Mouse (Mus musculus) liver, embryonic 15.5 days (tissue): Measurements from ENCODE around the gene Dach1. TPM values are rescaled to one million over a fixed set of nuclear protein-coding genes. Genes with fewer than 3 reads are reported as not detected.

Experiments used
- ATAC-seq: fragments of 200-750 bp; cut with Nextera tagmentation; 2 replicates; pipeline ENCODE4 v1.8.0; 2017; ENCODE audit warnings: moderate number of reproducible peaks, mild to moderate bottlenecking, moderate library complexity; ENCODE audit not compliant: insufficient read depth
- H3K27ac ChIP-seq: fragments of 300-500 bp; sonication (generic); replicated peaks from 2 replicates; pipeline ENCODE4 v1.5.1; 2015; ENCODE audit warnings: mild to moderate bottlenecking, inconsistent platforms
- H3K27me3 ChIP-seq: fragments of 300-500 bp; sonication (generic); 2 replicates; pipeline ENCODE4 v1.6.1; 2015; ENCODE audit warnings: mild to moderate bottlenecking, inconsistent platforms
- H3K36me3 ChIP-seq: fragments of 300-500 bp; sonication (generic); replicated peaks from 2 replicates; pipeline ENCODE4 v1.6.1; 2015; ENCODE audit warnings: moderate library complexity, mild to moderate bottlenecking, inconsistent platforms
- H3K4me1 ChIP-seq: fragments of 300-500 bp; sonication (generic); replicated peaks from 2 replicates; pipeline ENCODE4 v1.6.1; 2015; ENCODE audit warnings: inconsistent platforms
- H3K4me2 ChIP-seq: fragments of 300-500 bp; sonication (generic); 2 replicates; pipeline ENCODE4 v1.6.1; 2015; ENCODE audit warnings: moderate library complexity, mild to moderate bottlenecking, inconsistent platforms
- H3K4me3 ChIP-seq: fragments of 300-500 bp; sonication (generic); replicated peaks from 2 replicates; pipeline ENCODE4 v1.5.1; 2015; ENCODE audit warnings: mild to moderate bottlenecking, inconsistent platforms
- H3K9ac ChIP-seq: fragments of 300-500 bp; sonication (generic); 2 replicates; pipeline ENCODE4 v1.6.1; 2015; ENCODE audit warnings: moderate library complexity, mild to moderate bottlenecking, inconsistent platforms
- H3K9me3 ChIP-seq: fragments of 300-500 bp; sonication (generic); replicated peaks from 2 replicates; pipeline ENCODE4 v1.6.1; 2016; ENCODE audit warnings: inconsistent platforms
- WGBS: fragments of 180-500 bp; shearing (Covaris S2); methylation state at CpG from one replicate; pipeline ENCODE4 v1.1.7; 2015; ENCODE audit warnings: mixed read lengths; ENCODE audit not compliant: insufficient replicate concordance; 5-methylcytosine and 5-hydroxymethylcytosine counted together
- polyA plus RNA-seq: library from polyadenylated mRNA; unstranded; fragments of >200 nt; fragmentation: Nextera tagmentation; extraction: Ambion mirVana; gene quantifications from 2 replicates; pipeline ENCODE4 v1.2.1, GENCODE M21; 2015

Dach1 gene
- polyA plus RNA-seq, 1 experiment from 2014 or later: 0.23 TPM

DNA sequence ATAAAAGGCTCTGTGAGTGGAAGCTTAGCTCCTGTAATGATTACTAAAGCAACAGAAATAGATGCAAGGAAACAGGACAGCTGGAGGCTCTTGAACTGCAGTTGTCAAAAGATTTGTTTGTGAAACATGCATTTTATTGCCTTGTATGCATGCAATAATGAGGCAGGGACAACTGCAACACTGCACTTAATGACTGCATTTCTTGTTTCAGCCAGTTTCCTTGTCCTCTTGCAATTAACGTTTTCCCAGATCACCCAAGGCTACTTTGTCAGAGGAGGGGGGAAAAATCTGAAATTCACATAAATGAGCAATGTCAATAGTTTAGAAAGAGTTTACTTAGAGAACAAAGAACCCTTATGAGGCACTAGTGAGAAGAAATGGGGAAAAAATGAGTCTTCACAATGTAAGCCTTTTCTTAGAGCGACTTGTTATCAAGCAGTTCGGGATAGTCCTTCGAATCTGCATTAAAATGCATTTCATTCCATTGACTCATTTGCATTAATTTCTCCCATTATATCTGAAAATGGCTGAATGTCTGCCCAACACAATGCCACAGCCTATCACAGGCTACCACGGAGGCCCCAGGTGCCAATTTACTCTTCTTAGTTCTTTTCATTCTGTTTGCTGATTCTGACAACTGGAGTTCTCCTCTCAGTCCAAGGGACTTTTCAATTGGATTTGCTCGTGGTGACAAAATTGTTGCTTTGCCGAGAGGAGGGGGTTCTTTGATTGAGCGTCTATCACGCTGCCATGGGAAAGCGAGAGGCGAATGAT is 96.7 kb downstream of the Dach1 start:
- Histone ChIP-seq H3K36me3 (no peaks in the 10 kb centered on the region), H3K4me1 (no peaks in the 10 kb centered on the region), H3K27me3 (no peaks in the 10 kb centered on the region), H3K9me3 (no peaks in the 10 kb centered on the region), H3K4me2 (no peak overlapping the region), H3K27ac (no peak overlapping the region), H3K9ac (no peak overlapping the region), H3K4me3 (no peak overlapping the region)
- no peak for ATAC-seq
- 54% methylated on average over 11 of the region's 11 CpGs for WGBS

DNA sequence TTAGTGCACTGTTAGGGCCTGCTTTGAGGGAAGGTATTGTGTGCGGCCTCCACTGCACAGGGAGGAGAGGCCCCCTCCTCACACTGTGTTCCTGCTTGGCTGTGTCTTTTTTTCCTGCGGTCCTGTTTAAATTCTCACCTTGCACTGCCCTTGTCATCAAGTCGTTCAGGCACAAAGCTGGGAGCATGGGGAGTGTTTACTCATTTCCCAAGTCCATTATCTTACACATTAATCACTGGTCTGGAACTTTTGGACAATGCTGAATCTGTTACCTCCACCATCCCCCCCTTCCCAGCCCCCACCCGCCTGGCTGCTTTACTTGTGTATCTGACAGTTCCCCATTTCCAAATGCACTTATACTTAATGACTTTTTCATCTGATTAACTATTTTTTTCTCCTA is 97.7 kb downstream of the Dach1 start:
- no peaks in the 10 kb centered on the region for H3K36me3 ChIP-seq
- H3K4me2 ChIP-seq: no peak overlapping the region
- WGBS: 39% methylated on average over 4 of the region's 4 CpGs
- no peaks in the 10 kb centered on the region for H3K9me3 ChIP-seq
- no peaks in the 10 kb centered on the region for H3K27me3 ChIP-seq
- ATAC-seq: no peak
- H3K4me3 ChIP-seq: no peak overlapping the region
- no peak overlapping the region for H3K9ac ChIP-seq
- no peaks in the 10 kb centered on the region for H3K4me1 ChIP-seq
- no peak overlapping the region for H3K27ac ChIP-seq

DNA sequence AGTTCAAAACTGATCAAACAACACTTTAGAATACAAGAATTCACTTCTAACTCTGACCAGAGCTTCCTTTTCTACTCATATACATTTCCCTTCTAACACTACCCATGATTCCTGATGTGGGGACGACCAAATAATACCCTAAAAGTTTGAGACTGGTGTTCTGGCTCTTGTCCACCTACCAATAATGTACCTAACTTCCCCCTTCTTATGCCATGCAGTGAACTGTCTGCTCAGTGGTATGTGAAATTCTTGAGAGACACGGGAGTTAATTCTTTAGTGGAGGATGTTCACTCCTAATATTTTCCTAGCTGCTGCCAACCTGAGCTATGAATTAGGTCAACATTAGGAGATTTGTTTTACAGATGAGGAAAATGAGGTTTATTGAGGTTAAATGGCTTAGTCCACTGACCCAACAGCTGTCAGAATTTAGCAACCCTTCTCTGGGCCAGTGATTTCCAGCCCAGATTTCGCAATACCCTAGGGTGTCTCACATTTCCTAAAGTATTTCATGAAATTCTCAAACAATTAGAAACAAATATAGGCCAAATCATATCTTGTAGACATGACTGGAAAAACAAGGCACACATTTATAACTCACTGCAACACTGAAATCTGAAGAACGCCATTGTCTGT is 102.2 kb downstream of the Dach1 start:
- no peak for ATAC-seq
- H3K27ac ChIP-seq: no peak overlapping the region
- 55% methylated on average over 4 of the region's 4 CpGs for WGBS
- no peaks in the 10 kb centered on the region for H3K36me3 ChIP-seq
- H3K9ac ChIP-seq: no peak overlapping the region
- no peak overlapping the region for H3K4me2 ChIP-seq
- H3K4me1 ChIP-seq: no peaks in the 10 kb centered on the region
- no peak overlapping the region for H3K4me3 ChIP-seq
- no peaks in the 10 kb centered on the region for H3K9me3 ChIP-seq
- no peaks in the 10 kb centered on the region for H3K27me3 ChIP-seq

DNA sequence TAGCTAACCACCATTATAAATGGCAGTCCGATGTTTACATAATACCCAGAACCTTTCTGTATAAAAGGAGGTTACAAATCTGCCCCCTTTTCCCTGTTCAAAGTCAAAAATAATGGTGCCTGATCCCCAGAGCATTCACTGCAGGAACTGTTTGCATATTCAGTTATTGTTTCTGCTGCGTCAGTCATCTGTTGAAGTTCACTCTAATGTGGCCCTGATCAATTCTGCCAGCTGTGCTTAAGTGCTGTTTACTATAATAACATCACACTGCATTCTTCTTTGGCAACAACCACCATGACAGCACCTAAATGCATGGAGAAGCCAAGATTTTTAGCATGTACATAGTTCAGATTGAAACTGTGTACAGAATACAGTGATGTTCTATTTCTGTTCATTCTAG is 105.4 kb downstream of the Dach1 start:
- ATAC-seq: no peak
- no peak overlapping the region for H3K9ac ChIP-seq
- H3K27ac ChIP-seq: no peak overlapping the region
- no peaks in the 10 kb centered on the region for H3K36me3 ChIP-seq
- no peaks in the 10 kb centered on the region for H3K9me3 ChIP-seq
- no peak overlapping the region for H3K4me3 ChIP-seq
- 59% methylated on average over 2 of the region's 2 CpGs for WGBS
- H3K4me2 ChIP-seq: no peak overlapping the region
- no peaks in the 10 kb centered on the region for H3K4me1 ChIP-seq
- no peaks in the 10 kb centered on the region for H3K27me3 ChIP-seq

DNA sequence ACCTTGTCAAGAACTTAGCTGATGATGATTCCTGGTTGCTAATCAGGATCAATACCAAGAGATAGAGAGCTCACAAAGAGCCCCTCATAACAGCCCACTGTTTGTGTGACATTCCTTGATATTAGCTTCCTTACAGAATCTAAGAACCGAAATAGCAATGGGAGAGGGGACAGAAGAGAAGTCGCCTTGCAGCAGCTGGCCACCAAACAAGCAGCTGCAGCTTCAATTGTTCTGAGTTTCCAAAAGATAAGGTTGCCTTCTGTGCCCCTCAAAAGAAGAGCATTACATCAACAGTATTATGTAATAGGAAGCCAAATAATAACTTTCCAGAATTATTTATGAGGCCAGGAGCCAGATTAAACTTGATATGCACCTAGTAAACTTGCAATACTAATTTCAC is 120.2 kb downstream of the Dach1 start:
- H3K27ac ChIP-seq: no peak overlapping the region
- no peak overlapping the region for H3K4me2 ChIP-seq
- no peaks in the 10 kb centered on the region for H3K27me3 ChIP-seq
- no peaks in the 10 kb centered on the region for H3K36me3 ChIP-seq
- WGBS: 30% methylated on average over 2 of the region's 2 CpGs
- H3K4me3 ChIP-seq: no peak overlapping the region
- H3K4me1 ChIP-seq: no peaks in the 10 kb centered on the region
- ATAC-seq: no peak
- H3K9ac ChIP-seq: no peak overlapping the region
- H3K9me3 ChIP-seq: no peaks in the 10 kb centered on the region

DNA sequence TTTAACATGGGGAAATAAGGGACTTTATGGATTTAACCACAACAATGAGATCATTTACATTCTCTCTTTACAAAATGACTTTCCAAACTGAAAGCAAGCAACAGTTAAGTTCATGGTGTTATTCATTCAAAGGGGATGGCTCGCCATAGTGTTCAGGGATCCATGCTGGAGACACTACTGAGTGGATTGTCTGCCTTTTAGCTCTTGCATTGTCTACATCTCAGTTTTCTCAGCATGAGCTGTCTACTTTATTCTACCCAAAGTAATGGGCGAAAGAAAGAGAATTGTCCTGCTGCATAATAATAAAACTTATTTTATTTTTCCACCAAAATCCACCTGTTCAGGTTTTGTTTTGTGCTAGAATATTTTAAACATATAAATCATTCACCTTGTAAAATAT is 121.2 kb downstream of the Dach1 start:
- Histone ChIP-seq H3K4me1 (no peaks in the 10 kb centered on the region), H3K27me3 (no peaks in the 10 kb centered on the region), H3K4me2 (no peak overlapping the region), H3K9me3 (no peaks in the 10 kb centered on the region), H3K4me3 (no peak overlapping the region), H3K9ac (no peak overlapping the region), H3K27ac (no peak overlapping the region), H3K36me3 (no peaks in the 10 kb centered on the region)
- WGBS: 51% methylated on average over 2 of the region's 2 CpGs
- no peak for ATAC-seq

DNA sequence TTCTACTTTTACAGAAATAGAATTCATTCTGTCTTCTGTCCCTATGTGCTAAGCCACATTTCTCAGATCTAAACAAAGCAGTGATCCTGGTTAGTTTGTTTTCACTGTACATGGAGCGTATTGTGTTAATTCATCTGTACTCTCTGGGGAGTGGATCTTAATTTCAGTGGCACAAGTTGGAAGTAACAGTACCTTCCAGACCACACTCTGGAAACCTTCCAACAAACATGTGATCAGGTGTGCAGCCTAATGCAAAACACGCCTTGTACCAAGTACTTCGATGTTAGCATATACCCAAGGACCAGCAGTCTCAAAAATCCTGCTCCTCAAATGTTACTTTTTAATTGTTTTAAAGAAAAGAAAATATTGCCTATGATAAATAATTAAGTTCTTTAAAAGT is 121.9 kb downstream of the Dach1 start:
- H3K36me3 ChIP-seq: no peaks in the 10 kb centered on the region
- no peak overlapping the region for H3K27ac ChIP-seq
- 64% methylated on average over 3 of the region's 3 CpGs for whole genome bisulfite sequencing
- no peaks in the 10 kb centered on the region for H3K9me3 ChIP-seq
- H3K27me3 ChIP-seq: no peaks in the 10 kb centered on the region
- no peak overlapping the region for H3K9ac ChIP-seq
- H3K4me2 ChIP-seq: no peak overlapping the region
- no peak overlapping the region for H3K4me3 ChIP-seq
- H3K4me1 ChIP-seq: no peaks in the 10 kb centered on the region
- ATAC-seq: no peak

DNA sequence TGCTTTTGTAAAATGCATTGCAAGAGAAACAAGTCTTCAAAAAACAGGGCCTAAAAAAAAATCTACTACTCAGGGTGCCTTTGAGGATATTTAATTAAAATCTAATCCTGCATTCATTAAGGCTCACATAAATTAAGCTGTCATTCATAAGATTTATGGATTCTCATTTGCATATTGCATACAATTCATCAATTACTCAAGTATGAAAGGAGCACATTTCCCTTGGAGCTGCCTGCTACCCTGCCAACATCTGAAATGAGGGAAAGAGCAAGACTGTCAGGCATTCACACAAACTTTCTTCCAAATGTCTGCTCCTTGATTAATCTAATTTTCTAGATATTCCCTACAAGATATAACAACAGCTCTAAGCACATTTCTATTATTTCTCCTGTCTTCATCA is 122.6 kb downstream of the Dach1 start:
- H3K9me3 ChIP-seq: no peaks in the 10 kb centered on the region
- no peak for ATAC-seq
- no peaks in the 10 kb centered on the region for H3K36me3 ChIP-seq
- H3K9ac ChIP-seq: no peak overlapping the region
- H3K4me2 ChIP-seq: no peak overlapping the region
- H3K4me1 ChIP-seq: no peaks in the 10 kb centered on the region
- H3K27me3 ChIP-seq: no peaks in the 10 kb centered on the region
- H3K4me3 ChIP-seq: no peak overlapping the region
- H3K27ac ChIP-seq: no peak overlapping the region

DNA sequence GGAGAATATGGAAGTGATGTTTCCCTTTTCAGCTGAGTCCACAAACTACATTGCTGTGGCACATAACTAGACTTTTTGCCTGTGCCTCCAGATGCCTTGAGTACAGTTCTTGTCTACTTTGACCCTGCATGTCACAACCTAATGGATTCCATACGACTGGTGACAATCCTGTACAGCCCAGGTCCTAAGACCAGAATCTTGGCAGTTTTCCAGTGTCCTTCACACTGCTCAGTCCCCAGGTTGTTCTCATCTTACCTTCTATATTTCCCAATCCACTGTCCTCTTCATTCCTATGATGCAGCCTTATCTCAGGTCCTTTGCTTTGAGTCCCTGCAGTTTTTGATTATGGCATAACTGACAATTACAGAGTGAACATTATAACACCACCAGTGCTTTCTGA is 131.0 kb downstream of the Dach1 start:
- no peaks in the 10 kb centered on the region for H3K9me3 ChIP-seq
- H3K27ac ChIP-seq: no peak overlapping the region
- no peak overlapping the region for H3K4me3 ChIP-seq
- H3K9ac ChIP-seq: no peak overlapping the region
- H3K4me1 ChIP-seq: no peaks in the 10 kb centered on the region
- H3K36me3 ChIP-seq: no peaks in the 10 kb centered on the region
- H3K27me3 ChIP-seq: no peaks in the 10 kb centered on the region
- WGBS: 25% methylated on average over 1 of the region's 1 CpGs
- H3K4me2 ChIP-seq: no peak overlapping the region
- no peak for ATAC-seq

DNA sequence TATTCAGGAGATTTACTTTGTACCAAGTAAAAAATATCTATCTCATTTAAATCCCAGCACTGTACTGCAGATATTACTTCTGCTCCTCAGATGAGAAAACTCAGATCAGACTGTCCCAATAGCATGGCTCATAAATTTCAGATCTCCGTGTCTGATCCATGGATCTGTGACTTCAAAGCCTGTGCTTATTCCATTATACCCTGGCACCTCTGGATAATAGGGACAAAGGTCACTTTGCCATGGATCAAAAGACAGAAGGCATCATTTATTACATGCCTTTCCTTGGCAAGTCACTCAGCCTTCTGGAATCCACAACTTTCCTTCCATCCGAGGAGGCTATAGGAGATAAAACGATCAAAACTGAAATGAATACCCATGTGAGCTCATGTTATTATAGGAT is 132.4 kb downstream of the Dach1 start:
- Histone ChIP-seq H3K4me2 (no peak overlapping the region), H3K9me3 (no peaks in the 10 kb centered on the region), H3K4me1 (no peaks in the 10 kb centered on the region), H3K27ac (no peak overlapping the region), H3K9ac (no peak overlapping the region), H3K27me3 (no peaks in the 10 kb centered on the region), H3K4me3 (no peak overlapping the region), H3K36me3 (no peaks in the 10 kb centered on the region)
- 58% methylated on average over 3 of the region's 3 CpGs for WGBS
- no peak for ATAC-seq

DNA sequence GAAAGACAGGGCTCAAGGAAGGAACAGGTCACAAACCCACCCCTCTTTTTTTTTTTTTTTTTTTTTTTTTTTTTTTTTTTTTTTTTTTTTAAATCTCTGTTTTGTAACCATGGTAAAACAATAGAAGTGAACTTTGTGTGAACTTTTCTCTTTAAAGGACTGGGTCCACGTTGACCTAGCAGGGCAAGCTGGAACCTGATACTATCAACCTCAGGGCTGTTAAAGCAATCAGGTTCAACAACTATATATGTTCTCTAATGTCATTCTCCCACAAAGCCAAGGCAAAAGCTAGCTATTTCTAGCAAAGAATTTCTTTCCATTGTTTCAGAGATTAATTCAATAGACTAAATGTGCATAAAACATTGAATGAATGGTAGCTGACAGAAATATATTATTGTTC is 134.3 kb downstream of the Dach1 start:
- H3K9ac ChIP-seq: no peak overlapping the region
- no peak overlapping the region for H3K27ac ChIP-seq
- no peak overlapping the region for H3K4me3 ChIP-seq
- no peaks in the 10 kb centered on the region for H3K27me3 ChIP-seq
- no peaks in the 10 kb centered on the region for H3K4me1 ChIP-seq
- no peak overlapping the region for H3K4me2 ChIP-seq
- H3K36me3 ChIP-seq: no peaks in the 10 kb centered on the region
- ATAC-seq: no peak
- WGBS: 0% methylated on average over 1 of the region's 1 CpGs
- H3K9me3 ChIP-seq: no peaks in the 10 kb centered on the region

DNA sequence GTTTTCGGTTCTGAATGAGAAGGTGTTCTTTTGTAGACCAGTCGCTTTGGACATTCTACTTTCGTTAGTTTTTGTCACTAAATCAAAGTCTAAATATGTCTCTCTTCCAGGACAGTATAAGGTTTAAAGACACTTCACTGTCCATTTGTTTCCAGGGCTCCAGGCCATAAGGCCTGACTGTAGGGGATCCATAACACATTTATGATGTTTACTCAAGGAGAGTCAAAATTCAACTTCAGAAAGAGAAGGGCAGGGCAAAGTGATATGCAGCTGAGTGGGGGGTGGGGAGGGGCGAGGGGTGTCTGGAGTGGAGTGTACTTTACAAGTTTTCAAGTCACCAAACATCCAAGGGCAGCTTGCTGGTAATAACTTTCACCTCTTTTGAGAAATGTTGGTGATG is 146.0 kb downstream of the Dach1 start:
- no peak overlapping the region for H3K9ac ChIP-seq
- ATAC-seq: no peak
- H3K36me3 ChIP-seq: no peaks in the 10 kb centered on the region
- no peaks in the 10 kb centered on the region for H3K4me1 ChIP-seq
- no peaks in the 10 kb centered on the region for H3K27me3 ChIP-seq
- no peaks in the 10 kb centered on the region for H3K9me3 ChIP-seq
- WGBS: 58% methylated on average over 4 of the region's 4 CpGs
- no peak overlapping the region for H3K4me2 ChIP-seq
- H3K27ac ChIP-seq: no peak overlapping the region
- no peak overlapping the region for H3K4me3 ChIP-seq
